Comparison of ENCODE assay signal across 29 mouse cellular contexts in genomic region chr6:139751022-139751421, GRCm38 (mm10).
DNase-seq lines count a peak whose midpoint lies in the region; ATAC-seq lines count a peak whose summit lies in the region.
"Had no signal": no experiment of that assay in that cellular context is flagged by ENCODE, and none has a peak within 500 bp of the region (broad histone marks: within the 10 kb centered on the region; RNA-seq: fewer than 3 reads in every experiment).

No protein-coding gene starts in this region.

- no peak overlapping the region for H3K4me3 ChIP-seq in forebrain, embryonic 14.5 days (ENCODE audit: low read depth, low read length)
- no peak overlapping the region for H3K4me3 ChIP-seq in forebrain, embryonic 10.5 days
- H3K4me3 ChIP-seq in lung, embryonic 16.5 days (ENCODE audit: low read length): no peak overlapping the region
- H3K4me3 ChIP-seq: embryonic facial prominence, embryonic 10.5 days; embryonic facial prominence, embryonic 13.5 days; erythroblast, embryonic 14.5 days; gastrocnemius, adult 2 months; heart, embryonic 12.5 days; heart, embryonic 15.5 days; hindbrain, embryonic 10.5 days; hindbrain, embryonic 13.5 days; intestine, embryonic 15.5 days had no signal

- H3K4me2 ChIP-seq in forebrain, embryonic 14.5 days (ENCODE audit: low read length): no peak overlapping the region
- no peak overlapping the region for H3K4me2 ChIP-seq in lung, embryonic 16.5 days (ENCODE audit: low read depth, low read length)
- H3K4me2 ChIP-seq: embryonic facial prominence, embryonic 13.5 days; heart, embryonic 12.5 days; heart, embryonic 15.5 days; hindbrain, embryonic 13.5 days; intestine, embryonic 15.5 days had no signal

- H3K9me3 ChIP-seq in forebrain, embryonic 14.5 days (replicated peaks; ENCODE audit: control insufficient read depth, low read length): no peaks in the 10 kb centered on the region
- no peaks in the 10 kb centered on the region for H3K9me3 ChIP-seq in forebrain, embryonic 10.5 days
- no peaks in the 10 kb centered on the region for H3K9me3 ChIP-seq in lung, embryonic 16.5 days (ENCODE audit: control insufficient read depth, low read length)
- H3K9me3 ChIP-seq: embryonic facial prominence, embryonic 10.5 days; embryonic facial prominence, embryonic 13.5 days; heart, embryonic 12.5 days; heart, embryonic 15.5 days; hindbrain, embryonic 10.5 days; hindbrain, embryonic 13.5 days; intestine, embryonic 15.5 days had no signal

- H3K4me1 ChIP-seq in forebrain, embryonic 14.5 days (ENCODE audit: control insufficient read depth, insufficient read depth, low read length): no peaks in the 10 kb centered on the region
- no peaks in the 10 kb centered on the region; the same call in 1 of the 2 replicates for H3K4me1 ChIP-seq in forebrain, embryonic 10.5 days
- H3K4me1 ChIP-seq in lung, embryonic 16.5 days (replicated peaks; ENCODE audit: control insufficient read depth, insufficient read depth, low read length): no peaks in the 10 kb centered on the region
- H3K4me1 ChIP-seq: embryonic facial prominence, embryonic 10.5 days; embryonic facial prominence, embryonic 13.5 days; heart, embryonic 12.5 days; heart, embryonic 15.5 days; intestine, embryonic 15.5 days had no signal

- 57% methylated on average over 3 of the region's 3 CpGs for WGBS in forebrain, embryonic 14.5 days
- WGBS in forebrain, embryonic 10.5 days: 85% methylated on average over 3 of the region's 3 CpGs
- WGBS in lung, embryonic 16.5 days: 30% methylated on average over 3 of the region's 3 CpGs

- no peak for ATAC-seq in forebrain, embryonic 14.5 days
- peak; percentile 73 for ATAC-seq in frontal cortex, adult (ENCODE audit: low TSS enrichment)
- peak; percentile 62; the same call in 1 of the 2 replicates for ATAC-seq in lung, embryonic 16.5 days (ENCODE audit: low read depth)
- ATAC-seq: activated CD4-positive, CD25-positive, alpha-beta regulatory T cell, adult 4 months; hindbrain, embryonic 16.5 days; intestine, embryonic 15.5 days had no signal

- H3K36me3 ChIP-seq in forebrain, embryonic 14.5 days (ENCODE audit: control insufficient read depth, insufficient read depth, low read length): no peaks in the 10 kb centered on the region
- H3K36me3 ChIP-seq in forebrain, embryonic 10.5 days (replicated peaks): no peaks in the 10 kb centered on the region
- no peaks in the 10 kb centered on the region for H3K36me3 ChIP-seq in lung, embryonic 16.5 days (ENCODE audit: control insufficient read depth, insufficient read depth, low read length)
- H3K36me3 ChIP-seq: embryonic facial prominence, embryonic 10.5 days; embryonic facial prominence, embryonic 13.5 days; heart, embryonic 12.5 days; heart, embryonic 15.5 days; hindbrain, embryonic 10.5 days; hindbrain, embryonic 13.5 days; intestine, embryonic 15.5 days had no signal

- no peaks in the 10 kb centered on the region for H3K27me3 ChIP-seq in forebrain, embryonic 14.5 days (replicated peaks; ENCODE audit: control insufficient read depth, insufficient read depth, low read length)
- H3K27me3 ChIP-seq in forebrain, embryonic 10.5 days (ENCODE audit: poor library complexity, severe bottlenecking): no peaks in the 10 kb centered on the region
- no peaks in the 10 kb centered on the region for H3K27me3 ChIP-seq in lung, embryonic 16.5 days (ENCODE audit: control insufficient read depth, insufficient read depth, low read depth, low read length)
- H3K27me3 ChIP-seq: embryonic facial prominence, embryonic 13.5 days; heart, embryonic 12.5 days; heart, embryonic 15.5 days; hindbrain, embryonic 13.5 days; intestine, embryonic 15.5 days had no signal

- no peak overlapping the region for H3K9ac ChIP-seq in forebrain, embryonic 14.5 days (ENCODE audit: low read length)
- no peak overlapping the region for H3K9ac ChIP-seq in lung, embryonic 16.5 days (ENCODE audit: low read length)
- H3K9ac ChIP-seq: embryonic facial prominence, embryonic 13.5 days; heart, embryonic 12.5 days; heart, embryonic 15.5 days; hindbrain, embryonic 13.5 days; intestine, embryonic 15.5 days had no signal

- DNase-seq in forebrain, embryonic 14.5 days (ENCODE audit: low spot score): peak; percentile 51
- DNase-seq in forebrain, embryonic 10.5 days (ENCODE audit: extremely low spot score, low spot score): no peak
- DNase-seq in frontal cortex, postnatal 25 days (ENCODE audit: low spot score in 2 of 2): no peak
- no peak for DNase-seq in lung, postnatal 10 days
- DNase-seq: adrenal gland, adult 8-10 months; adrenal gland, postnatal 25 days; cerebellum, adult 11 months; cerebellum, adult 2 months; cerebellum, adult 9-11 months; cerebellum, postnatal 36 days; embryo, embryonic 11 days; gastrocnemius, adult 2 months; gastrocnemius, postnatal 14 days; heart, adult 11 months; heart, postnatal 10 days; heart, postnatal 36 days; kidney, adult 11 months had no signal

- H3K27ac ChIP-seq in forebrain, embryonic 14.5 days (ENCODE audit: low read depth, low read length): no peak overlapping the region
- H3K27ac ChIP-seq in forebrain, embryonic 10.5 days: no peak overlapping the region
- no peak overlapping the region for H3K27ac ChIP-seq in lung, embryonic 16.5 days (ENCODE audit: low read length)
- H3K27ac ChIP-seq: embryonic facial prominence, embryonic 10.5 days; embryonic facial prominence, embryonic 13.5 days; gastrocnemius, adult 2 months; heart, embryonic 15.5 days; hindbrain, embryonic 10.5 days; hindbrain, embryonic 13.5 days; intestine, embryonic 15.5 days had no signal
